Mouse (Mus musculus): ENCODE data around the gene Olfr9.

DNA sequence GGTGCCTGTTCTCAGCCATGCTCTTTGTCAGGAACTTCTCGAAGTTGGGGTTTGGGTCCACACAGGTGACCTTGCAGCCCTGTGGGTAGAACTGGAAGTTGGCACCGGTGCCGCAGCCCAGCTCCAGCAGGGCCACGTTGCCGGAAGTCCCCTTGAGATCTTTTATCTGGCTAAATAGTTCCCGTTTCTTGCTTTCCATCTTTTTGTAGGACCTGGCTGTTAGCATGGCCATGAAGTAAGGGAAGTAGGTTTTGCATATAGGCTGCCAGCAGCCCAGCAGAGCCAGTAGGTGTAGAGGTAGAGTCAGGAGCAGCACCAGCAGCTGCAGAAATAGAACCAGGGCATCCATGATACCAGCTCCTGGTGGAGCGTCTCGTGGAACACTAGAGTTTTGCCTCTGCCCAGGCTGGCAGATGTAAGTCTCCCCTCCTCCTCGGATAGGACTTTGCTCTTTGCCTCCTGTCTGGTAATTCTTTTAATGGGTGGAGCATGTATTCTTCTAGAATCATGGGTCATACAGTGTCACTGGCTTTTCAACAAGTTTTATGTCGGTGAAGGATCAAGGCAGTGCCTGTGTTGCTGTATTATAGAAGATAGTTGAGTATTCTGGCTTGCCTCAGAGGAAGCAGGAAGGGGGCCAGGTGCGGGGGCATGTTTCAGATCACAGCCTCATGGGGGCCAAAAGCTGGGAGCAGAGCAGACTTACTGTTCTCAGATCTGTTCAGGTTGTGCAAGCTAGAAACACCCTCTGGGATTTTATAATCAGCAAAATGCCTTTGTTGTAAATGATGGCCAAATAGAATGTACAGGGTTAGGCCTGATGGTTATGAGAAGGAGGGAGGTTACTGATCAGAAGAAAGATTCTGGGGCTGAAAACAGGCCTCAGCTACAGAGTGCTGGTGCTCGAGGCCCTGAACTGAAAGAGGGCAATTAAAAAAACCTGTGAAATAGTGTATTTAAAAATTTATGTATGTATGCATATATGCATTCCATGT is 28.3 kb upstream of the Olfr9 start, which contains the start of gene Mettl7b:
- no peak for TF ChIP-seq CTCF (conservative IDR thresholded peaks at IDR 0.05 in 1 of 2, IDR thresholded peaks at IDR 0.05 in 1 of 2; ENCODE audit: low read depth in 2 of 2, low read length in 2 of 2)
- TF ChIP-seq SIN3A (IDR thresholded peaks at IDR 0.05; ENCODE audit: low read length): no peak
- no peak for TF ChIP-seq CHD2 (IDR thresholded peaks at IDR 0.05; ENCODE audit: low read length)
- TF ChIP-seq JUN (IDR thresholded peaks at IDR 0.05; ENCODE audit: insufficient read depth, low read depth, low read length): no peak
- no peak for TF ChIP-seq MAFK (IDR thresholded peaks at IDR 0.05; ENCODE audit: insufficient replicate concordance, low read length)
- TF ChIP-seq ZKSCAN1 (IDR thresholded peaks at IDR 0.05; ENCODE audit: borderline replicate concordance, low read depth, low read length): no peak
- no peak for TF ChIP-seq POLR2A (IDR thresholded peaks at IDR 0.05; ENCODE audit: low read depth, low read length)

Data from CH12.LX (cell line).